10 mouse cellular contexts compared by ENCODE assay signal in genomic region chr1:74858805-74859204, GRCm38 (mm10). TPM values are rescaled to one million over a fixed set of nuclear protein-coding genes. Genes with fewer than 3 reads are reported as not detected.
DNase-seq lines count a peak whose midpoint lies in the region; ATAC-seq and TF ChIP-seq lines count a peak whose summit lies in the region.
"Had no signal": no experiment of that assay in that cellular context is flagged by ENCODE, and none has a peak within 500 bp of the region (broad histone marks: within the 10 kb centered on the region; RNA-seq: fewer than 3 reads in every experiment).

No protein-coding gene starts in this region.

- H3K4me1 ChIP-seq in heart, embryonic 13.5 days = peaks cover 35% of the 10 kb centered on the region
- H3K4me1 ChIP-seq in E14TG2a.4 (replicated peaks; ENCODE audit: low read depth, low read length) = peaks cover 48% of the 10 kb centered on the region
- peaks cover 47% of the 10 kb centered on the region for H3K4me1 ChIP-seq in forebrain, embryonic 15.5 days
- peaks cover 64% of the 10 kb centered on the region for H3K4me1 ChIP-seq in midbrain, embryonic 10.5 days

- DNase-seq in heart, adult 9 months (ENCODE audit: low spot score in 2 of 2) = no peak
- no peak for DNase-seq in midbrain, embryonic 10.5 days (ENCODE audit: low spot score)
- no peak for DNase-seq in embryo, embryonic 10 days (ENCODE audit: low spot score)
- DNase-seq in ovary, postnatal 10 days (ENCODE audit: low spot score) = no peak
- no peak for DNase-seq in lung, postnatal 25 days (ENCODE audit: low spot score)

- WGBS in heart, embryonic 13.5 days = 8% methylated on average over 16 of the region's 16 CpGs
- 2% methylated on average over 16 of the region's 16 CpGs for WGBS in forebrain, embryonic 15.5 days
- WGBS in midbrain, embryonic 10.5 days = 3% methylated on average over 16 of the region's 16 CpGs

- TF ChIP-seq CTCF in E14TG2a.4 (conservative IDR thresholded peaks at IDR 0.05; ENCODE audit: low read length) = no peak

- no peak overlapping the region for H3K9ac ChIP-seq in heart, embryonic 13.5 days
- H3K9ac ChIP-seq in forebrain, embryonic 15.5 days (replicated peaks) = peak overlapping the region; percentile 27

- H3K4me3 ChIP-seq in heart, embryonic 13.5 days = peak overlapping the region; percentile 43
- H3K4me3 ChIP-seq in E14TG2a.4 (replicated peaks; ENCODE audit: low read length) = peak overlapping the region; percentile 59
- peak overlapping the region; percentile 76 for H3K4me3 ChIP-seq in forebrain, embryonic 15.5 days
- peak overlapping the region; percentile 85 for H3K4me3 ChIP-seq in midbrain, embryonic 10.5 days
- H3K4me3 ChIP-seq: erythroblast, embryonic 14.5 days had no signal

- no peaks in the 10 kb centered on the region for H3K9me3 ChIP-seq in heart, embryonic 13.5 days
- no peaks in the 10 kb centered on the region for H3K9me3 ChIP-seq in E14TG2a.4 (ENCODE audit: low read length)
- H3K9me3 ChIP-seq in forebrain, embryonic 15.5 days = no peaks in the 10 kb centered on the region
- no peaks in the 10 kb centered on the region for H3K9me3 ChIP-seq in midbrain, embryonic 10.5 days (replicated peaks)

- H3K27ac ChIP-seq in heart, embryonic 13.5 days (replicated peaks) = no peak overlapping the region
- no peak overlapping the region for H3K27ac ChIP-seq in forebrain, embryonic 15.5 days (replicated peaks)
- peak overlapping the region; percentile 78; the same call in 1 of the 2 replicates for H3K27ac ChIP-seq in midbrain, embryonic 10.5 days (replicated peaks)

- H3K36me3 ChIP-seq in heart, embryonic 13.5 days = no peaks in the 10 kb centered on the region
- no peaks in the 10 kb centered on the region for H3K36me3 ChIP-seq in E14TG2a.4 (ENCODE audit: insufficient read depth, low read length)
- H3K36me3 ChIP-seq in forebrain, embryonic 15.5 days = no peaks in the 10 kb centered on the region
- no peaks in the 10 kb centered on the region for H3K36me3 ChIP-seq in midbrain, embryonic 10.5 days

- peak overlapping the region; percentile 64 for H3K4me2 ChIP-seq in heart, embryonic 13.5 days
- H3K4me2 ChIP-seq in forebrain, embryonic 15.5 days (replicated peaks) = peak overlapping the region; percentile 89

- H3K27me3 ChIP-seq in heart, embryonic 13.5 days (replicated peaks) = peaks cover 89% of the 10 kb centered on the region
- peaks cover 37% of the 10 kb centered on the region for H3K27me3 ChIP-seq in E14TG2a.4 (ENCODE audit: insufficient read depth, low read length)
- H3K27me3 ChIP-seq in forebrain, embryonic 15.5 days = peaks cover 19% of the 10 kb centered on the region
- H3K27me3 ChIP-seq in midbrain, embryonic 10.5 days (ENCODE audit: low read depth, poor library complexity, severe bottlenecking) = peaks cover 68% of the 10 kb centered on the region

- no peak for ATAC-seq in heart, embryonic 13.5 days (ENCODE audit: extremely low read depth, insufficient number of reproducible peaks, low FRiP score, low TSS enrichment)
- no peak for ATAC-seq in forebrain, embryonic 15.5 days (replicated peaks)

RNA-seq across cellular contexts. Expression of gene Cdk5r2, which starts 4.1 kb away (rescaled TPM):
- polyA plus RNA-seq in heart, embryonic 13.5 days (2015; fragmentation: Nextera tagmentation; extraction: Ambion mirVana) = not detected in 2 replicates
- polyA plus RNA-seq in forebrain, embryonic 15.5 days (2015; fragmentation: Nextera tagmentation; extraction: Ambion mirVana) = 2.1 and 2.4 TPM in 2 replicates
- polyA plus RNA-seq in midbrain, embryonic 10.5 days (2016; fragmentation: Nextera tagmentation; extraction: Ambion mirVana) = 1.3 and 2.2 TPM in 2 replicates
- polyA plus RNA-seq: erythroblast, embryonic 14.5 days; lung, postnatal 0 days had no signal

RNA-seq across cellular contexts. Expression of gene Fev, which starts 26.4 kb away (rescaled TPM):
- polyA plus RNA-seq in heart, embryonic 13.5 days (2015; fragmentation: Nextera tagmentation; extraction: Ambion mirVana) = 0.90 and 1.4 TPM in 2 replicates
- 0.46 TPM in 1 of 2 replicates, not detected in the other for polyA plus RNA-seq in forebrain, embryonic 15.5 days (2015; fragmentation: Nextera tagmentation; extraction: Ambion mirVana)
- polyA plus RNA-seq in midbrain, embryonic 10.5 days (2016; fragmentation: Nextera tagmentation; extraction: Ambion mirVana) = 0.36 TPM in 1 of 2 replicates, not detected in the other
- polyA plus RNA-seq: erythroblast, embryonic 14.5 days; lung, postnatal 0 days had no signal

RNA-seq across cellular contexts. Expression of gene Cryba2, which starts 34.1 kb away (rescaled TPM):
- polyA plus RNA-seq in heart, embryonic 13.5 days (2015; fragmentation: Nextera tagmentation; extraction: Ambion mirVana) = not detected in 2 replicates
- not detected in 2 replicates for polyA plus RNA-seq in forebrain, embryonic 15.5 days (2015; fragmentation: Nextera tagmentation; extraction: Ambion mirVana)
- 0.26 TPM in 1 of 2 replicates, not detected in the other for polyA plus RNA-seq in midbrain, embryonic 10.5 days (2016; fragmentation: Nextera tagmentation; extraction: Ambion mirVana)
- polyA plus RNA-seq: erythroblast, embryonic 14.5 days; lung, postnatal 0 days had no signal
